Mouse (Mus musculus) megakaryocyte, adult 5-6 weeks (primary cell): Measurements from ENCODE around the gene Draxin. TPM values are rescaled to one million over a fixed set of nuclear protein-coding genes. Genes with fewer than 3 reads are reported as not detected.
"Not testable (repeated sequence)": the region's sequence is repeated elsewhere in the genome, so short reads cannot be mapped to it uniquely, and the experiment has no call there.

Experiments
- ATAC-seq: 2 replicates; pipeline ENCODE4 v1.8.0; 2016; ENCODE audit warnings: mild to moderate bottlenecking, inconsistent platforms; ENCODE audit not compliant: poor library complexity, severe bottlenecking
- total RNA-seq, 2 experiments: library from RNA; stranded (forward) in 1 of 2; stranded (reverse) in 1 of 2; fragments of 153-499, 151-499 nt in 1 of 2; fragments of 221-1000, 200-1000 nt in 1 of 2; gene quantifications; 2 replicates each; pipeline versions ENCODE4 v1.2.3 to v1.2.4; 2015 to 2017

Gene Draxin
- total RNA-seq, 2 experiments from 2014 or later: not detected

DNA sequence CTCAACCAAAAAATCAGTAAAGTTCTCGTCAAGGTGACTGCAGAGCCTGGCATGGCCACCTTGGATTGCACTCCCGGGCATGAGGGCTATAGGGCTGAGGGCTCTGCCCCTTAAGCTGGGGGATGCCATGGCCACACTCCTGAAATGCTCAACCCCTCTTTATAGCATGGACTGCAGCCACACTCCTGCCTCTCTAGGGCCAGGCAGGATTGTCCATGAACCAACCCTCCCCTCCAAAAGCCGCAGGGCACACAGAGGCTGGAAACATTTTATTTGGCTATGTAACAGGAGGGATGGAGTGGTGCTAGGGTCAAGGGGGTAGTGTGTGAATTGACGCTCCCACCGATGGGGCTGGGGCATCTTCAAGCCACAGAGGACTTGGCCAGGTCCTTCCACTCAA, 22.0 kb upstream of the Draxin start:
- ATAC-seq: no peak

- ATAC-seq: peak; percentile 91
Observed at GRCm38 (mm10) chr4:148151267-148152168, 21.0 kb upstream of the Draxin start, which contains the start of gene Fbxo6. Fbxo6 (minus strand) TSS chr4:148152140.

DNA sequence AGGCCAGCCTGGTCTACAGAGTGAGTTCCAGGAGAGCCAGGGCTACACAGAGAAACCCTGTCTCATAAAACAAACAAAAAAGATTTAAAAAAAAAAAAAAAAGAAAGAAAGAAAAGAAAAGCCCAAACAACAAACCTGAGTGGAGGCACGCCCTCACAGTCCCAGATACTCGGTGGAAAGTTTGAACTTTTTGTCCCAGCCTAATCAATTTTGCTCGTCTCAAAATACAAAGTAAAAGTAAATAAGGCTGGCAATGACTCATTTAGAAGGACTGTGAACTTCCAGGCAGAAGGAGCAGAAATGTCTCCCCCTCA, 20.4 kb upstream of the Draxin start:
- no peak for ATAC-seq

DNA sequence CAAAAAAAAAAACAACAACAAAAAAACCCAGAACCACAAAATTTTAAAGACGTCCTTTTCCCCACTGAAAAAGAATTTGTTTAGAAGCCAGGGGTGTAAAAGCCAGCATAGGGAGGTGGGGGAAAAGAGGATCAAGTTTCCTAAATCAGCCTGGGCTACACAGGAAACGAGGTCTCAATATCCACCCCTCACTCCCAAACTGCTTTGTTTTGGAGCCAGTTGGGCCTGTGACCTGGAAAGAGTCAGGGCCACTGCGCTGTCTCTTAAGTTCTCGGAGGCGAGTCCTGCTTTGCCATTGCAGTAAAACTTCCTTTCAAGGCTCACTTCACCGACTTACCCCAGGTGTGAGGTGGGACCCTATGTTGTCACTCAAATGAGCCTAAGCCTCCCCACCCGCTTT, 19.7 kb upstream of the Draxin start:
- no peak for ATAC-seq

DNA sequence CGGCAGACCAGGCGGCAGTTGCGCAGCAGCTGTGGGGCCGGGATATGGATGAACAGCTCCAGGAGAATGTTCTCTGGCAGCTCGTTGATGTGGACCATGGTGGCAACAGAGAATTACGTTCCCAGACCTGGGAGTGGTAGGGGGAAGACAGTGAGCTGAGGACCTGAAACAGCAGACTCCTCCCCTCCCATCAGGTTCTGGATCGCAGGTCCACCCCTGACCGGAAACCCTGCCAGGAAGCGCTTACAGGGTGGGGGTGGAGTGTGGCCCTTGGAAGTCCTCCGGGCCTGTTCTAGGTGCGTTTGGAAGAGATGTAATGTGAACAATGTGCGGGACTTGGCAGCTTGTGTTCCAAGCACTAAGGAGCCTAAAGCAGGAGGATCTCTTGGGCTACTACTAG, 19.0 kb upstream of the Draxin start:
- no peak for ATAC-seq

DNA sequence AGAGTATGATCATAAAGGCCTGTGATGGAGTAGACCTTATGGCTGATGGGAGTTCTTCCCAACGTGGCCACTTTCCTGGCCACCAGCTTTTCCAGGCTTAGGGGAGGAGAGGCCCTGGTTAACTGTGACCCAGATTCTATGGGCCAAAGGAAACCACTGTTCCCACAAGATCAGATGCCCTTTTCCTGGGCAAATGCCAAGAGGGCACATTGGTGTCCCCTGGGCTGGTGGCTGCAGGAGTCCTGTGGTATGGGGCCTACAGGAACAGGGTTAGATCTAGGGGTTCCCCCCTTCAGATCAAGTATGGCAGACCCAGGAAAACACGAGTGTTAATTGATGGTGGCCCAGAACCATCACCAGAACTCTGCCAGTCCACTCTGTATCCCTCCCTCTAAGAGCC, 17.2 kb upstream of the Draxin start:
- no peak for ATAC-seq

DNA sequence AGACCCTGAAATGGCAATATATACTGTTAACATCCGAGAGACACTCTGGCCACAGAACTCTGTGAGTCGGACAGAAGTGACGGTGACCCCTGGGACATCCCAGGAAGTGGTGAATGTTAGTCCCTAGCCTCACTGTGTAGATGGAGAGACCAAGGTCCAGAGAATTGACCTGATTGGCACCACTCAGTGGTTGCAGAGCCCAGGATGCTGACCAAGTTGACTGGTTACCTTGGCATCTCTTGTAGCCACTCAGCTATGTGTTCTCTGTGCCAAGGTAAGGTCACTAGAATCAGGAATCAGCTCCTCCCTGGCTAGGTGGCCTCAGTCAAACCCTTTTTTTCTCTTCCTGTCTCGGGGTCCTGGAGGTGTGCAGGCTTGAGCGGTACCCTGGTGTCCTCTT, 13.2 kb upstream of the Draxin start:
- ATAC-seq: no peak

DNA sequence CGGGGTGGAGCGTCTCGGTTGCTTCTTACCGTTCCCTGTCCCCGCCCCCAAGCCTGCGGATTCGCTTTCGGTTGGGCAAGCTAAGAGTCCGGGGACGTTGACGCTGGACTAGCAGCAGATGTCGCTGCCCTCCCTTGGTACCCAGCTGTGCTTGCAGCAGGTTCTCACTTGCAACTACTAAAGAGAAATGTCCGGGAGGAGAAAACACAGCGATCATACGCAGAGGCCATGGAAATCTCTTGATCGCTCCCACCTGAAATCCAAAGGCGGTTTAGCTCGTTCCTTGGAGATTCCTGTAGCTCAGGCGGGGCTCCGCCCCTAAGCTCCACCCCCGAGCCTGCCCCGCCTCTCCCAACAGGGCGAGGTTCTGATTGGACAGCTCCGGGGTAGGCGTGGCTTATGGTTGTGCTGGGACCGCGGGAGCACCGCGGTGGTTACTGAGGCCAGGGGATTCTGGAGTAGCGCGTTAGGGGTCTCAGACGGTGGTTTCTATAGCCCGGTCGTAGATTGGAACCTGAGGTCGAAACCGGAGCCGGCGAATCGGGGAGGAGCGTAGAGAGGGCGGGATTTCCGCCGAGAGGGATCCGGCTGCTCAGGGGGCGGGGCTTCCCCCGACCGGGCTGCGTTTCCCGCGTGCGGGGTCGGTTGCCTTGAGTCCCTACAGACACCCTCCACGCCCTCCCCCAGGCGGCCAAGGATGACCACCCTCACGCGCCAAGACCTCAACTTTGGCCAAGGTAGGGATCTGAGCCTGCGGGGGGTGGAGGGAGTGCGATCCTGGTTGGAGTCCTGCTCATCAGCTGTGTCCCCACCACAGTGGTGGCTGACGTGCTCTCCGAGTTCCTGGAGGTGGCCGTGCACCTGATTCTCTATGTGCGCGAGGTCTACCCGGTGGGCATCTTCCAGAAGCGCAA, 9.9 kb upstream of the Draxin start:
- ATAC-seq: peak; percentile 91

- ATAC-seq: peak; percentile 29
Observed at GRCm38 (mm10) chr4:148139767-148140097, 9.2 kb upstream of the Draxin start.

DNA sequence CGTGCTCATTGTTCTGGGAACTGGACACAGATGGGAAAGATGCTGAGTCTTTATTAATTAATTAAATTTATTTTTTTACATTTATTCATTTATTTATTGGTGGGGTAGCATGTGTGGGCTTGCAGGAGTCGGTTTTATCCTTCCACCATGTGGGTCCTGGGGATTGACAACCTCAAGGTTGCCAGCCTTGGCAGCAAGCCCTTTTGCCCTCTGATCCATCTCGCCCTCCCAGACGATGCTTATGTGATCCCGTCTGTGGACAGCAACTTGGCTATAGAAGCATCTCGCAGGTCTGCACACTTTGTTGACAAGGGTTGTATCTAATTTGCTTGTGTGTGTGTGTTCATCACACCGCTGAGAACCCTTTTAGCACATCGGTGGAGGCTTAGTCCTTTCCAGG, 7.0 kb upstream of the Draxin start:
- no peak for ATAC-seq

DNA sequence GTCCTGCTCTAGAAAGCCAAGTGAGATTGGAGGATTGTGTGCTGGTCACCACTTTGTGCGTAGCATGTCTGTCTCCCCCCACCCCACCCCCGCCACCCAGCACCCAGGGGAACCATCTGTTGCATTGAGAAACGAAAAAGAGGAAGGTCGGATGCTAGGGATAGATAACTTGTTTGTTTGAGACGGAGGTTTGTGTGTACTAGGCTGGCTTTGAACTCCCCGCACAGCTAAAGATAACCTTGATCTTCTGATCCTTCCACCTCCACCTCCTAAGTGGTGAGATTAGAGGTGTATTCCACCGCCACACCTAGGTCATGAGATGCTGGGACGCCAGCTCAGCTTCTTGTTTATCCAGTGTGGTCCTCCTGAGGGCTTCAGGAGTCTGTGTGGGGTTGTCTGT, 4.5 kb upstream of the Draxin start:
- ATAC-seq: peak; percentile 40; the same call in 1 of the 2 replicates

GRCm38 (mm10) chr4:148131497-148132081, 1.1 kb upstream of the Draxin start:
- no peak for ATAC-seq

DNA sequence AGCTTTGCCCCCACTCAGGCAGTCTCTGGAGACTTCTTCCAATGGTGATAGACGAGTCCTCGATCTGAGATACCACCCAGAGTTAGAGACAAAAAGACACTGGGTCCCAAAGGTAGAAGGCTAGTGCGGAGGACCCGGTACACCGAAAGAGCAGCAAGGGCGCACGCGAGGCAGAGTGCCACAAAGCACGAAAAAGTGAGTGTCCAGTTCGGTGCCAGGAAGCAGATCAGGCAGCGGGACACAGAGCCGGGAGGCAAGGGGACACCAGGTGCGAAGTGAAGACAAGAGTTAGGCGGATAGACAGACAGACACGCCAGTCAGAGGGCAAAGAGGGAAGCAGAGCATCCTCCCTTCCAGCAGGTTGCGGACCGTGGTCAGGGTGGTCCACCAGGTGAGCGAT, 365 bp downstream of the Draxin start, which contains the start of gene Mad2l2:
Mad2l2 (plus strand) TSS at position 252 of the 400 bp plus-strand sequence.
- ATAC-seq: no peak

GRCm38 (mm10) chr4:148128672-148129071, 1.8 kb downstream of the Draxin start:
- ATAC-seq: peak; percentile 52

GRCm38 (mm10) chr4:148128241-148128640, 2.3 kb downstream of the Draxin start:
- no peak for ATAC-seq

GRCm38 (mm10) chr4:148122694-148123066, 7.8 kb downstream of the Draxin start:
- ATAC-seq: no peak

- ATAC-seq: no peak
Observed at GRCm38 (mm10) chr4:148121982-148122693, 8.4 kb downstream of the Draxin start.

GRCm38 (mm10) chr4:148121362-148121761, 9.1 kb downstream of the Draxin start:
- ATAC-seq: no peak

DNA sequence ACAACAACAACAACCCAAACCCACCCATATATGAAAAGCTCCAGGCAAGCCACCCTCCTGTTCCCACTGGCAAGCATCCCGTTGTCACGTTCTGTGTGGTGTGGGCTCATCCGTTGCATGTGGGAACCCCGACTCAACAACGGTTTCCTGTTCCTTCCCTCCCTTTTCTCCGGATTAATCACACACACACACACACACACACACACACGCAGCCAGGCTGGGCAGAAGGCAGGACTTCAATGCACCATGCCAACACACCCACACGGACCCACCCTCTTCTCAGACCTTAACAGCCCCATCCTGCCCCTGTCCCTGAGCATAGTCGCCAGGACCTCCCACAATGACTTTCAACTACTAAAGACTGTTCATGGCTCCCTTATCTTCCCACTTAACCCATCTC, 9.9 kb downstream of the Draxin start:
- ATAC-seq: no peak

- ATAC-seq: not testable (repeated sequence)
Observed at GRCm38 (mm10) chr4:148119578-148119977, 10.9 kb downstream of the Draxin start.

DNA sequence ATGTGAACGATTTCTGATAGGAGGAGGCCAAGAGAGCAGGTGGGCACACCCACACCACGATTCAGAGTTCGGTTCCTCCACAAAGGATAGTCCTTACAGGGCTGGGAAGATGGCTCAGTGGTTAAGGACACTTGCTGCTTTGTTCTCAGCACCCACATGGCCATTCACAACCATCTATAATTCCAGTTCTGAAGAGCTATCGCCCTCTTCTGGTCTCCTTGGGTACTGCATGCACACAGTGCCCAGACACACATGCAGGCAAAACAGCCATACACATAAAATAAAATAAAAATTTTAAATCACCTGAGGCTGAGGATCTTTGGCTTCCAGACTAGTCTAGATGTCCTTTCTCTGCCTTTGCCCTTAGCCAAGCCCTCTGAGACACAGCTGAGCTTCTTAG, 13.1 kb downstream of the Draxin start:
- ATAC-seq: no peak
